Mouse (Mus musculus) bone marrow, adult 2 months (tissue): ENCODE data around the gene D430041D05Rik.

Source experiments
- CTCF ChIP-seq: fragments of 200-500 bp; IDR thresholded peaks from 2 replicates; pipeline ENCODE4 v1.5.1; 2011; ENCODE audit warnings: low read length, control low read depth; ENCODE audit not compliant: control insufficient read depth, insufficient read depth
- POLR2A ChIP-seq: fragments of 200-500 bp; IDR thresholded peaks from 2 replicates; pipeline ENCODE4 v1.6.1; 2011; ENCODE audit warnings: low read depth, mild to moderate bottlenecking, control low read depth, low read length, borderline replicate concordance; ENCODE audit not compliant: control insufficient read depth

- TF ChIP-seq POLR2A (no peak), CTCF (no peak)
Measured at GRCm38 (mm10) chr2:104153876-104154275, 256.9 kb downstream of the D430041D05Rik start.
